Mouse (Mus musculus) right cerebral cortex, postnatal 14 days (tissue): ENCODE results near the gene Jmy.
"Not testable (repeated sequence)": the region's sequence is repeated elsewhere in the genome, so short reads cannot be mapped to it uniquely, and the experiment has no call there.

Experiments
- DNase-seq: peaks from one replicate; pipeline ENCODE4 v3.0.0; 2022

The Jmy gene

DNA sequence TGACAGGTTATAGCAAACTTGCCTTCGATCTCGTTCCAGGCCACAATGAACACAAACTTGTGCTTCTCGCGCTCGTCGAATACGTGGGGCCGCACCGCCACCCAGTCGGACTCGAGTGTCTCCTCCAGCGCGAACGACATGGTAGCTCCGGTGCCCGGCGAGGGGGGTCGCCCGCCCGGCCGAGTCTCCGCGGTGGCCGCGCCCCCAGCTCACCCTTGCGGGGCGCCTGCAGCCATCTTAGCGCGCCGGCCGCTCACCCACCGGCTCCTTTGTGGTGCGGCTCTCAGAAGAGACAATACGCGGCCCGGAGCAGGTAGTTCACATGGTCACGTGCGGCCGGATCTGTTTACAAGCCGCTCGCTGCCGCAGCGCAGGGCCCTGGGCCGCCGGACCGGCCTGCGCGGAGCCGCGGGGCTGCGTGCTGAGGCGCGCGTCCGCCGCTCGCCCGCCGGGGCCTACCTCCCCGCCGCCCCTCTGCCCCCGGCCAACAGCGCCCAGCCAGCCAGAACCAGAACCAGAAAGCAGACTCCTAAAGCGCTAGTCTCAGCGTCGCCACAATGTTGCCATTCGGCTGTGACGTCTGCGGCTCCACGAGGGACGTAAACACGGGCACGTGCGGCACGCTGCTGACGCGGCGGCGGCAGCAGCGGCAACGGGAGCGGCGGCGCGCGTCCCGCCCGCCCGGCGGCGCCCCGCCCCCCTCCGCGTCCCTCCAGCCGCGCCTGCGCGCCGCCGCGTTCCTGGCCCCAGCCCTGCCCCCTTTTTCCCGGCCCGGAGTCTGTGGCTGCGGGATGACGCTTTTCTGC is at the start of gene Jmy:
TSS of gene Jmy (minus strand) at position 642 of the 806 bp plus-strand sequence.
- DNase-seq = peak; percentile 87

DNA sequence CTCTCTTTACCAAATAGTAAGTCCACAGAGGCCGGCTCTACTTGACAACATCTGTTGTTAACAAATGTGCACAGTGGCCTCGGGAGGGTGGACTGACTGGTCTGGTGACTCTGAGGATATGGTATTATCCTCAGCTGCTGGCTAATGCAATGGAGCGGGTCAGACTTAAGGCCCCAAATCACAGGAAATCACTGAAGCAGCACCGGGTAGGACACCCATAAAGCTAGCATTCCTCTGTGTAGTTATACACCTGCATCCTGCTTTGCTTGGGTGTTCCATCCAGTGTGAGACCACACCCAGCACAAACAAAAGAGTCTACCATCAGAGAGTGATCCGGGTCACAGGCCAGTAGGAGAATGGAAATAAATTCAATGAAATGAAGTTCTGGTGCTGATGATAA is 48.0 kb upstream of the Jmy start:
- DNase-seq = no peak

GRCm38 (mm10) chr13:93546011-93546410 is 46.4 kb upstream of the Jmy start:
- no peak for DNase-seq

DNA sequence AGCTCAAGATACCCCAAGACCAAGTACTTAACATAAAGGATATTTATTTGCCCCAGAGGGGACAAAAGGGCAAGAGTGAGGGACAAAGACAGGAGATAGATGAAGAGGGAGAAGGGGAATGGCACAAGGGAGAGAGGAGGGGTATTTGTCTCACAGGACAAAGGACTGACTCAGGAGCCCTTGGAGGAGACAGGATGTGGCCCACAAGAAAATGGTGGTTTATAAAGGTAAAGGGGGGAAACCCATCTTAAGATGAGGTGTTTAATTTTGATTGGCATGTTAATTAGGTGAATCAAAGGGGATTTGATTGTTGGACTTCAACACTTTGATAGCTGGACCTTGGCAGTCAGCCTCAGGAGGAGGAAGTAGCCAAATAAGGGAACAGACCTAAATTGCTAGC is 44.7 kb upstream of the Jmy start:
- DNase-seq = no peak

GRCm38 (mm10) chr13:93539311-93539710 is 39.7 kb upstream of the Jmy start:
- DNase-seq = no peak

DNA sequence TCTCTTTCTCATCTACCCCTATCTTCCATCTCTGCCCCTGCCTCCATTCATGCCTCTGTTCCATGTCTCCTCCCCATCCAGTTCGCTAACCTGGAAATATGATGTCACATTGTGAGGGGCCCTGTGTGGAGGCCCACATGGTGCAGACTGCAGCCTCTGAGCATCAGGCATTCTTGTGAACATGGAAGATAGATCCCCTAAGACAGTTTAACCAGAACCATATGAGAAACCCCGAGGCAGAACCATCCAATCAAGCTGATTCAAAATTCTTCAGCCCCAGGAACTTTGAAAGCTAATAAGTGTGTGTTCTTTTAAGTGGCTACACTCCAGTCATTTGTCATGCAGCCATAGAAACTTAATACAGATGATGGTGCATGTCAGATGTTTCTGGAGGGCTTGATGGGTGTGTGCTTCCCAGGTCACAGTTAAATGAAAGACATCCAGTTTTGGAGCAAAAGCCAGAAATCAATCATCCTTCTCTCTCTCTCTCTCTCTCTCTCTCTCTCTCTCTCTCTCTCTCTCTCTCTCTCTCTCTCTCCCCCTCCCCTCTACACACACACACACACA is 19.2 kb upstream of the Jmy start:
- DNase-seq = no peak

DNA sequence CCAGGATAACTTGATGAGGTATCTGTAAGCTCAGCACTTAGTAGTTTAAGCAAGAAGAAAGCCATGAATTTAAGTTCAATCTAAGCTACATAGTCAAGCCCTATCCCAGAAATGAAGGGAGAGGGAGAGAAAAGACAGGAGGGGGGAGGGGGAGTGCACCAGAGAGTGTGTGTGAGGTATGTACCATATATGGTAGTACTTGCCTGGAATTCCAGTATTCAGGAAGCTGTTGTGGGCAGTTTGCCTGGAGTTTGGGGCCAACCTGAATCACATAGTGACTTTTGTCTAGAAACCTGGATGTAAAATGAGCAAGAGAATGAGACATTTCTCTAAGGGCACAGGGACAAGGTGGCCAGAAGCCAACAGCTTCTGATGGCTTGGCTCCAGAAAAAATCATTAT is 17.6 kb upstream of the Jmy start:
- no peak for DNase-seq

DNA sequence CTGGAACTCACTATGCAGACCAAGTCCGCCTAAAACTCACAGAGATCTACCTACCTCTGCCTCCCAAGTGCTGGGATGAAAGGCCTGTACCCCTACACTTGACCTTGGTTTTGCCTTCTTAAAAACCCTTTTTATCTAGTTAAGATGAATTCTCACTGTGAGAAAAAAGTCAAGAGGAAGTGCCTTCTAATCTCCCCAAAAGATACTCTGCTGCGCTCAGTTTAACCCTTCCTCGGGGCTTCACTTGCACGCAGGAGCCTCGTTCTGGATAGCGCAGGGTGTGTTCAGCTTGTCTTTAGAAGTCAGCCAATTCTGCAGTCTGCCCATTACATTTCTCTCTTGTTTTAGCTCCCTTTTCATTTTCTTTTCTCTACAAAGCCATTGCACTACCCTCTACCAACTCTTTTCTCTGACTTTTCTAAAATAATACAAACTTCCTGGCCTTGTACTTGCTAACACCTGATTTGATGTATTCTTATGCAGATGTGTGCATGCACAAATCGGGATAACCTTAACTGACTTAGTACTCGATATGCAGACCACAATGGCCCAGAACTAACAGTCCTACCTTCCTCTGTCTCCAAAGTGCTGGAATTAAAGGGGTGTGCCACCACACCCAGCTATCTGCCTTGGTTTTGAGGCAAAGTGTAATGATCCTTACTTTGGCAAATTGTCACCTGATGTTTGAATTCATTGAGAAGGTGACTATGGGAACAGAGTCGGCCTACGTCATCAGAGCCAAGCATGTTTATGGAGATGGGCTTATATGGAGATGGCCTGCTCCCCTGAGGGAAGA is 14.6 kb upstream of the Jmy start:
- no peak for DNase-seq

DNA sequence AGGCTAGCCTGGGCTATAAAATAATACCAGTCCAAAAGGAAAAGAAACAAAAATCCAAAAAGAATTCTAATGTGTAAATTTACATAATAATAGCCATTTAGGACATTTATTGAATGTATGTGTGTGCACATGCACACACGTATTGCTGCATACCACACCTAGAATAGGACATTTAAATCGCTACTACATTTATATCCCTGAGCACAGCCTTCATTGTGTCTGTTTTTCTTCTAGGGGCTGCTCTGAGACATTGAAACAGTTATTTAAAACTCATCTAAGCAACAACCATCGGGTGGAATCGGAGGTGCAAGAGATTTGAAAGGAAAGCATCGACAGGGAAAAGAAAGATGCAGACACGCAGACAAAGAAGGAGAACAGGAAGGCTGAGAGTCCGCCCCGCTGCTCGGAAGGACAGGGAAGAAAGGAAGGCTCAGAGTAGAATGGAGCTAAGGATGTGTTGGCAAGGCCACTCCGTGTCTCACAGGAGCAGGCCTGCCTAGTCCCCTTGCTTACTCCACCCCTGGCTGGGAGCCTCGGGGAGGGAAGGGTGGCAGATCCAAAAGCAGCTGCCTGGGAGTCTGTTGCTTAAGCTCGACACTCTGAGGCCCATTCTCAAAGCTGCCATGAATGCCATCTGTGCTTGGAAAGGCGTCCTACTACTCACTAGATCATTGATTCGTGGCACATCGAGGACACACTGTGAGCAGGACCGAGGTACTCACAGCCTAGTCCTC is 11.0 kb upstream of the Jmy start:
- peak; percentile 19 for DNase-seq

GRCm38 (mm10) chr13:93506920-93507319 is 7.3 kb upstream of the Jmy start:
- DNase-seq = not testable (repeated sequence)

- DNase-seq = no peak
Measured at GRCm38 (mm10) chr13:93501724-93502123, 2.1 kb upstream of the Jmy start.

DNA sequence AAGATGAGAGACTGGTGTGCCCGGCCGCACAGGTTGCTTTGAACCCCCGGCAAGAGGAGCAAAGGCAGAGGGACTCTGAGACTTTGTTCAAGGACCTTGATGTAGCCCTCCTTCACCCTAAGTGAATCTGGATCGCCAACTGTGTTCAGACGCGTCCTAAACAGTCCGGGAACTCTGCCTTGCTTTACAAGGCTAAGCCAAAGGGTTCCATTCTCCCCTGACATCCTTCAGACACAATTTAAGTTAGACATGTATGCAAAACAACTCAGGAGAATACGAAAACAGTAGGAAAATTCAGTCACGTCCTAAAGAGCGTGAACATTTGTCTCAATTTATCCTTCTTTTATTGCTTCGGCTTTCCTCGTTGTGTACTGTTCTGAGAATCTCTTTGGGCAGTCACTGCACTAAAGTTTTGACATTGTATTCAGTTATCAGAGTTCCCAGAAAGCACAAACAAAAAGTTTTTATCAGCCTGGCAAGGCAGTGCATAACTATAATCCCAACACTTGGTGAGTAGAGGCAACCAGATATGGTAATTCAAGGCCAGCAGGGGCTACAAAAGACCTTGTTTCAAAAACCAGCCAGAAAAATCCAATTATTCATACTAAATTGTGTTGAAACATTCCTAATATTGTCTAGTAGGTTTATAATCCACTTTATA is 495 bp upstream of the Jmy start:
- no peak for DNase-seq

- DNase-seq = peak; percentile 28
Measured at GRCm38 (mm10) chr13:93498211-93499166, 1.1 kb downstream of the Jmy start.

GRCm38 (mm10) chr13:93496977-93497376 is 2.6 kb downstream of the Jmy start:
- DNase-seq = no peak

DNA sequence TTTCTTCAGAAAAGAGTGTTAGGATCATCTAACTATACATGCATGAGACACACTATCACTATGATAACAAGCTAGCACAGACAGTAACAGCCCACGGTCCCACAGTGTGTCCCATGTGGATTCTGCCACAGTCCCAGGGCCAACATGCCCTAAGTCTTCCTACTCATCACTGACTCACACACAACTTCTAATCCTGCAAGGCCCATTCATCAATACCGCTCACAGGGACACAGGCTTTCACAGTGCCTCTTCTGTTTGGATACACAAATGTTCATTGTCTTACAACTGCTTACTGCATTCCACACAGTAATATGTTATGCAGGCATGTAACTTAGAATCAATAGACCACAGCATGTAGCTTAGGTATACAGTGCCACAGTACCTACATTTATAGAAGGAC is 11.1 kb downstream of the Jmy start:
- DNase-seq = no peak

DNA sequence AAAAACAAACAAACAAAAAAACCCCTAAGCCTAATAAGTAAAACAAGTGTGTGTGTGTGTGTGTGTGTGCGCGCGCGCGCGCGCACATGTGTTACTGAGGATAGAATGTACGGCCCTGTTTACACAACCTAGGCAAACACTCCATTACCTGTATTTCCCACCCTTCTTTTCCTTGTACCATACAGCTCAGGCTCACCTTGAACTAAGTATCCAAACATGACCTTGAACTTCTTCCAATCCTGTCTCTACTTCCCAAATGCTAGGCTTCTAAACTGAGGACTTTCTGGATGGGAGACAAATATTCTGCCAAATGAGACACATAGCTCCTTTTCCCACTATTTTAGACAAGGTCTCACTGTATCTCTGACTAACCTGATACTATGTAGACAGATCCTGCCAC is 11.9 kb downstream of the Jmy start:
- DNase-seq = no peak

DNA sequence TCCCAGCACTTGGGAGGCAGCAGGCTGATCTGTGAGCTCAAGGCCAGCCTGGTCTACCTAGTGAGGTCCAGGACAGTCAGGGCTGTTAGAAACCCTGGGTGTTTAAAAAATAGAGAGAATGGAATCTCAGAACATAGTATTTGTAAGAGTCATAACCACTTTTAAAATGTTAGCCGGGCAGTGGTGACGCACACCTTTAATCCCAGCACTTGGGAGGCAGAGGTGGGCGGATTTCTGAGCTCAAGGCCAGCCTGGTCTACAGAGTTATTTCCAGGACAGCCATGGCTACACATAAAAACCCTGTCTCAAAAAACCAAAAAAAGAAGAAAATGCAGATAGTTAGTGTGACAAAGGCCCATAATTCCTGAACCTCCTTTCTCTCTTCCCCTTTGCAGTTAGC is 15.3 kb downstream of the Jmy start:
- no peak for DNase-seq

- no peak for DNase-seq
Measured at GRCm38 (mm10) chr13:93481110-93481509, 18.5 kb downstream of the Jmy start.

DNA sequence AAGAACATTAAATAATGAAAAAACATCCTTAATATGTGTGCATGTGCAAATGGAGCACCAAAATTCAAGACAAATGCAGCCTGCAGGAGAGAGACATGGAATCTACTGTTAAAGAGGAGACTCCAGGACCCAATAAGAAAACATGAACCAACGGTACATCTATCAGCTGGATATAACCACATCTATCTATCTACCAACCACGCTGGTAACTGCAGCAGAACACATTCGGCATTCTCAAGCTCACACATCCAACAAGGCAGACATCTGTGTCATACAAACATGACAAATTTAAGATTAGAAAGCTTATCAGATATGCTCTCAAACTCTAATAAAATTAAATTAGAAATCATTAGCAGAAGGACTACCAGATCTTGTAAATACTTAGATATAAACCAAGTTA is 21.3 kb downstream of the Jmy start:
- no peak for DNase-seq

- DNase-seq = no peak
Measured at GRCm38 (mm10) chr13:93468355-93468754, 31.3 kb downstream of the Jmy start.

DNA sequence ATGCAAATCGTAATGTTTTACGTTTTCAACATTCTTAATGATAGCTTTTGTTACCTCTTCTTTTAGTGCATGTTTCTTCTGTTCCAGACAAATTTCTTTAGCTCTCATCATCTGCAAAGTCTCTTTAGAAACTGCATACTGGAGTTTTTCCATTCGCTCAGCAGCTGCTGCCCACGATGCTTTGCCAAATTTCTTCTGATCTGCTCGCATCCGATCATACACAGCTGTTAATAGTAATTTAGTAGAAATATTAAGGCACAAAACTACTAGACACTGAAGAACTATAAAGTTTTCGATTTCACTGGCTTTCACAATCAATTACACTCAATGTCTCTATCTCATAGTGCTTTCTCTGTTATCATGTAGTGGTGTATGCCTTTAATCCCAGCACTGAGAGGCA is 40.0 kb downstream of the Jmy start:
- no peak for DNase-seq

- no peak for DNase-seq
Measured at GRCm38 (mm10) chr13:93458616-93459015, 41.0 kb downstream of the Jmy start.
